Mouse (Mus musculus): ENCODE measurements around the gene 1810043G02Rik.

DNA sequence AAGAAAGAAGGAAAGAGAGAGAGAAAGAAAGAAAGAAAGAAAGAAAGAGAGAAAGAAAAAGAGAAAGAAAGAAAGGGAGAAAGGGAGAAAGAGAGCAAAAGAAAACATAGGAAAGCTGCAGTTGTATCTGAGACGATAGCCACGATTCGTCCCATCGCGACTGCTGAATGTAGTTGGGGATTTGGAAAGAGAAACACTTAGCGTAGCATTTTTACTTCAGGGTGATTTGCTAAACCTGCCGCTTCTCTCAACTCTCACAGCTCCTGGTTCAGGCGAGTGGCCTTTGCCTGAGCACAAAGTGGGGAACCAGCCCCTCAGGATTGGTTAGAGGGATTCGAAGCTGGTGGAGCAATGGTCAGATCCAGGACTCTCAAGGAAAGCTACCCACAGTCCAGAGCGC lies 32.0 kb downstream of the 1810043G02Rik start:
- no peak for TF ChIP-seq CTCF (IDR thresholded peaks at IDR 0.05; ENCODE audit: low read depth, low read length)
- no peak for TF ChIP-seq POLR2A (IDR thresholded peaks at IDR 0.05; ENCODE audit: insufficient read depth, low read length)
- TF ChIP-seq EP300 (IDR thresholded peaks at IDR 0.05; ENCODE audit: insufficient read depth, low read depth, low read length) = no peak

Measured in ES-Bruce4 (cell line).